Mouse (Mus musculus) bone marrow, adult 2 months (tissue): ENCODE results near the gene Gm13698. TPM values are rescaled to one million over a fixed set of nuclear protein-coding genes. Genes with fewer than 3 reads are reported as not detected.
"Not testable (repeated sequence)": the region's sequence is repeated elsewhere in the genome, so short reads cannot be mapped to it uniquely, and the experiment has no call there.

Experiments used
- H3K27ac ChIP-seq: fragments of 200-500 bp; 2 replicates; pipeline ENCODE4 v1.5.1; 2012; ENCODE audit warnings: low read depth, mild to moderate bottlenecking, control low read depth, inconsistent platforms, low read length; ENCODE audit not compliant: control insufficient read depth, poor library complexity, insufficient read depth
- H3K4me1 ChIP-seq: fragments of 200-500 bp; 2 replicates; pipeline ENCODE4 v1.6.1; 2011; ENCODE audit warnings: low read length; ENCODE audit not compliant: control insufficient read depth, insufficient read depth
- H3K4me3 ChIP-seq: fragments of 200-500 bp; replicated peaks from 2 replicates; pipeline ENCODE3; 2011; ENCODE audit warnings: mild to moderate bottlenecking, low read depth, low read length, control low read depth; ENCODE audit not compliant: control insufficient read depth
- CTCF ChIP-seq: fragments of 200-500 bp; IDR thresholded peaks from 2 replicates; pipeline ENCODE4 v1.5.1; 2011; ENCODE audit warnings: low read length, control low read depth; ENCODE audit not compliant: control insufficient read depth, insufficient read depth
- POLR2A ChIP-seq: fragments of 200-500 bp; IDR thresholded peaks from 2 replicates; pipeline ENCODE4 v1.6.1; 2011; ENCODE audit warnings: low read depth, mild to moderate bottlenecking, control low read depth, low read length, borderline replicate concordance; ENCODE audit not compliant: control insufficient read depth
- WGBS: fragments of 180-500 bp; shearing (Covaris S2); methylation state at CpG from one replicate; pipeline ENCODE4 v1.1.7; 2018; 5-methylcytosine and 5-hydroxymethylcytosine counted together
- polyA plus RNA-seq: library from polyadenylated mRNA; stranded (reverse); fragments of >200 nt; gene quantifications from 2 replicates; pipeline ENCODE4 v1.2.4, GENCODE M21; 2011; ENCODE audit warnings: low replicate concordance; ENCODE audit not compliant: missing spikeins, insufficient read depth, insufficient read length

The Gm13698 gene
- polyA plus RNA-seq, result not detected in 2 replicates

GRCm38 (mm10) chr2:83955393-83955792, at the start of gene Gm13698:
Gm13698 (plus strand) TSS chr2:83955693.
- H3K4me1 ChIP-seq, H3K4me3 ChIP-seq: not testable (repeated sequence)
- WGBS, result no CpG with 5 or more reads among the region's 6 CpGs

GRCm38 (mm10) chr2:83929478-83930088, 25.9 kb upstream of the Gm13698 start:
- H3K27ac ChIP-seq, result no peak overlapping the region
- WGBS, result 5% methylated on average over 2 of the region's 2 CpGs
- no peaks in the 10 kb centered on the region for H3K4me1 ChIP-seq

More at GRCm38 (mm10) chr2:83955393-83955792, at the start of gene Gm13698:
- not testable (repeated sequence) for H3K27ac ChIP-seq

GRCm38 (mm10) chr2:83940931-83941361, 14.5 kb upstream of the Gm13698 start, which contains the start of gene Zswim2:
Zswim2 (minus strand) TSS chr2:83941228.
- 1% methylated on average over 20 of the region's 20 CpGs for WGBS
- no peak for TF ChIP-seq CTCF
- no peak for TF ChIP-seq POLR2A
- no peaks in the 10 kb centered on the region for H3K4me1 ChIP-seq
- no peak within 1 kb of the TSS for H3K4me3 ChIP-seq
- no peak within 1 kb of the TSS for H3K27ac ChIP-seq

More at GRCm38 (mm10) chr2:83929478-83930088, 25.9 kb upstream of the Gm13698 start:
- H3K4me3 ChIP-seq, result no peak overlapping the region
- no peak for TF ChIP-seq CTCF
- no peak for TF ChIP-seq POLR2A

GRCm38 (mm10) chr2:83941378-83941777, 14.1 kb upstream of the Gm13698 start:
- 13% methylated on average over 3 of the region's 3 CpGs for WGBS
- Histone ChIP-seq H3K4me1 (no peaks in the 10 kb centered on the region), H3K27ac (no peak overlapping the region), H3K4me3 (no peak overlapping the region)
- TF ChIP-seq CTCF (no peak), POLR2A (no peak)

- TF ChIP-seq CTCF, result no peak
- TF ChIP-seq POLR2A, result no peak
- WGBS, result 15% methylated on average over 4 of the region's 4 CpGs
- H3K4me1 ChIP-seq, result no peaks in the 10 kb centered on the region
- no peak overlapping the region for H3K27ac ChIP-seq
- no peak overlapping the region for H3K4me3 ChIP-seq
These were observed 13.7 kb upstream of the Gm13698 start for GRCm38 (mm10) chr2:83941792-83942191.

- H3K27ac ChIP-seq, H3K4me3 ChIP-seq, H3K4me1 ChIP-seq: not testable (repeated sequence)
- no CpG with 5 or more reads among the region's 6 CpGs for WGBS
These were observed 5.7 kb downstream of the Gm13698 start, which contains the start of gene Gm13693 for GRCm38 (mm10) chr2:83961203-83961602. Gm13693 (plus strand) TSS chr2:83961503.

GRCm38 (mm10) chr2:83967013-83967412, 11.5 kb downstream of the Gm13698 start, which contains the start of gene Gm13695:
Gm13695 (plus strand) TSS chr2:83967313.
- H3K4me3 ChIP-seq, H3K4me1 ChIP-seq, H3K27ac ChIP-seq: not testable (repeated sequence)
- no CpG with 5 or more reads among the region's 6 CpGs for WGBS

GRCm38 (mm10) chr2:83972823-83973222, 17.3 kb downstream of the Gm13698 start, which contains the start of gene Gm13696:
Gm13696 (plus strand) TSS chr2:83973123.
- not testable (repeated sequence) for H3K4me1 ChIP-seq, H3K4me3 ChIP-seq, H3K27ac ChIP-seq
- WGBS, result no CpG with 5 or more reads among the region's 6 CpGs

GRCm38 (mm10) chr2:83978633-83979032, 23.1 kb downstream of the Gm13698 start, which contains the start of gene Gm13694:
Gm13694 (plus strand) TSS chr2:83978933.
- H3K4me3 ChIP-seq, result not testable (repeated sequence)

GRCm38 (mm10) chr2:83984443-83984842, 28.9 kb downstream of the Gm13698 start, which contains the start of gene Gm13697:
Gm13697 (plus strand) TSS chr2:83984743.
- not testable (repeated sequence) for H3K27ac ChIP-seq, H3K4me3 ChIP-seq, H3K4me1 ChIP-seq
- WGBS, result no CpG with 5 or more reads among the region's 6 CpGs

More at GRCm38 (mm10) chr2:83978633-83979032, 23.1 kb downstream of the Gm13698 start, which contains the start of gene Gm13694:
- H3K27ac ChIP-seq, H3K4me1 ChIP-seq: not testable (repeated sequence)
- no CpG with 5 or more reads among the region's 6 CpGs for WGBS

- H3K27ac ChIP-seq, H3K4me3 ChIP-seq, H3K4me1 ChIP-seq: not testable (repeated sequence)
- WGBS, result no CpG with 5 or more reads among the region's 6 CpGs
These were observed 34.8 kb downstream of the Gm13698 start, which contains the start of gene Gm13691 for GRCm38 (mm10) chr2:83990253-83990652. Gm13691 (plus strand) TSS chr2:83990553.

GRCm38 (mm10) chr2:83993639-83994255, 38.3 kb downstream of the Gm13698 start:
- 0% methylated on average over 8 of the region's 9 CpGs for WGBS
- not testable (repeated sequence) for H3K27ac ChIP-seq

GRCm38 (mm10) chr2:83994526-83994925, 39.0 kb downstream of the Gm13698 start:
- H3K4me1 ChIP-seq, H3K27ac ChIP-seq, H3K4me3 ChIP-seq: not testable (repeated sequence)
- WGBS, result 62% methylated on average over 2 of the region's 3 CpGs

More at GRCm38 (mm10) chr2:83993639-83994255, 38.3 kb downstream of the Gm13698 start:
- H3K4me3 ChIP-seq, H3K4me1 ChIP-seq: not testable (repeated sequence)
